Mouse (Mus musculus): ENCODE data around the gene N6amt1.

N6amt1 gene

DNA sequence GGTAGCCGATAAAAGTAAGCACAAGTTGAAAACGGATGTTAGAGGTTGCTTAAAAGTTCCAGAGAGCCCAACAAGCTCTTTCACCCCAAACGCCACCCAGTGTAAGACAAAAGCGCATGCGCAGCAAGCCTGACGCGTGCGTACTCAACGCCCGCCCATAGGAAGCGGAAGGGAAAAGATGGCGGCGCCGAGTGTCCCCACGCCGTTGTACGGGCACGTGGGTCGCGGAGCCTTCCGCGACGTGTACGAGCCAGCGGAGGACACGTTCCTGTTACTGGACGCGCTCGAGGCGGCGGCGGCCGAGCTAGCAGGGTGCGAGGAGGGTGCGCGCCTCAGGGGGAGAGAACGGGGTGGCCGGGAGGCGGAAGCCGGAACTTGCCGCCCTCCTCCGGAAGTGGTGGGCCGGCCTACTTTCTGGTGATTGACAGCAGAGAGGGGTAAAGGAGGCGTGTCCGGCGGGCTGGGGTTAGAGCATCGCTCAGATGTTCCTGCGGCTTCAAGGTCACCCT, at the start of gene N6amt1:
N6amt1 (plus strand) TSS at position 111 of the 509 bp plus-strand sequence.
- DNase-seq (ENCODE audit: extremely low spot score) = peak; percentile 94

DNA sequence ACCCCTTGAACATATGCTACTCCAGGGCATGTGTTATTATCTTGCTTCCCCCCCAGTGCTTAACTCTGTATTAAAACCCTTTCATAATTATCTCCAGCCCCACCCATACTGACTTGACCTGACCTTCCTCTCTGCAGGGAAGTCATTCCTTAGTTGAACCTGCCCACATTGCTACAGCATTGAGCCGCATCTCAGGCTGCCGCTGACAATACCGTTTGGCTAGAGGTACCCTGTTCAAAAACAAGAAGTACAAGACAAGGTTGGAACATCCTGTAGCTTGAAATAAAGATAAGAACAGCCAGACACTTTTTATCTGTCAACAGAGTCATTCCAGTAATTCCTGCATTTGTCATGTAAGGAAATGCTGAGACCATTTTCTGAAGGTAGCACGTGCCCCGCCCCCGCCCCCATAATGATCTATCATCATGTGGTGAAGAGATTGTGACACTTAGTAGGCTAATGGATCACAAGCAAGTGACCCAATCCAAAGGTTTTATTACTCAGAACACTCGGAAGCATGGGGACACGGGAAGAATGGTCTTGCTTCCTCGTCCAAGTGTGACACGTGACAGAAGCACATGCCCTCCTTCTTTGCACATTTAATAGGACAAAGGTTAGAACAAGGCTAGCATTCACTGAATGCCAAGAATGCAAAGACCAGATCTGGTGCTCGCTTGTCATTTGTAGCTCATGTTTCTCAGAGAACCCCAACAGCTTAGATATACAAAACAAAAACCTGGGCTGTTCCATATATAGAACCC, 48.6 kb upstream of the N6amt1 start:
- no peak for DNase-seq (ENCODE audit: extremely low spot score)

DNA sequence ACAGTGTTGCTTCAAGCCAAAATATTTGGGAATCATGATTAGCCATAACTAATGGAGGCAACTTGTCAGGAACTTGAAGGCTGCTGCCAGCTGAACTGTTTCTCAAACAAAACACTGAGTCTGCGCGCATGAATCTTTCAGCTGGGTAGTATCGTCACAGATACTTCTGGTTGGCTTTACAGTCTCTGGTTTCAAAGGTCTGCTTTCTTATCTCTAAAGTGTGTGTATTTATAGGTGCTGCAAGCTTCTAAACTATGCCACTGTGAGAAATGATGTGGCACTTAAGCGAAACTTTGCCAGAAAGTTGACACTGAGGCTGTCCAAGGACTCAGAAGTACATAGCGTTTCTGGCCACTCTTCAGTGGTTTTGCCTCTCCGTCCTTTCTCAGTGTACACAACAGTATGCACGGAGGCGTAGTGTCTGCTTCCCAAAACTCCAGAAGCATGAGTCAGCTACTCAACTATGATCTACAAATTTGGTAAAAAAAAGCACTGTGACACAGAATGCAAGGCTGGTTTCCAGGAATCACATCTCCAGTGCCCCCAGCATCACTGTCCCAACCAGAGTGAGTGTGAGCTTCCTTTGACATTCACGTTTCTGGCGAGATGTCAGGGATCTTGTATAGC, 46.8 kb upstream of the N6amt1 start:
- DNase-seq (ENCODE audit: extremely low spot score) = no peak

GRCm38 (mm10) chr16:87310659-87311058, 43.3 kb upstream of the N6amt1 start:
- no peak for DNase-seq (ENCODE audit: extremely low spot score)

DNA sequence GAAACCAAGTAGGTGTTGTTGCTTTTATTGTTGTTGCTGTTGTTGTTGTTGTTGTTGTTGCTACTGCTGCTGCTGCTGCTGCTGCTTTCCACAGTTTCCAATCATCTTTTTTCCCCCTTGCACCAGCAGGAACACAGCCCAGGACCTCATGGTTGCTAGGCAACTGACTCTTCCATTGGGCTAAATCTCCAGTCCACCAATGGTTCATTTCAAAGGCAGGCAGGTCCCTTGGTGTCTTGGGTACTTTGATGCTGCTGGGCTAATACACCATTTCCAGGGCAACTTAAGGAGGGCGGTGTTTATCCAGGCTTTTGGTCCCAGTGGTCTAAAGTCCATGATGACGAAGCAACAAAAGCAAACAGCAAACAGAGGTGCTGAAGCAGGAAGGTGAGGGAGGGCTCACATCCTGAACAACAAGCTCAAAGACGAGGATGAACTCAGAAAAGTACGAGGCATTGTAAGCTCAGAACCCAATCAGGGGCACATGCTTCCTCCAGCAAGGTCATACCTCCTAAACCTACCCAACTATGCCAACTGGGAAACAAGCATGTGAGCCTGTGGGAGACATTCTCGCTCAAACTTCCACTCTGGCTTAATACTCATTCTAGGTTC, 35.7 kb upstream of the N6amt1 start:
- DNase-seq (ENCODE audit: extremely low spot score) = no peak

DNA sequence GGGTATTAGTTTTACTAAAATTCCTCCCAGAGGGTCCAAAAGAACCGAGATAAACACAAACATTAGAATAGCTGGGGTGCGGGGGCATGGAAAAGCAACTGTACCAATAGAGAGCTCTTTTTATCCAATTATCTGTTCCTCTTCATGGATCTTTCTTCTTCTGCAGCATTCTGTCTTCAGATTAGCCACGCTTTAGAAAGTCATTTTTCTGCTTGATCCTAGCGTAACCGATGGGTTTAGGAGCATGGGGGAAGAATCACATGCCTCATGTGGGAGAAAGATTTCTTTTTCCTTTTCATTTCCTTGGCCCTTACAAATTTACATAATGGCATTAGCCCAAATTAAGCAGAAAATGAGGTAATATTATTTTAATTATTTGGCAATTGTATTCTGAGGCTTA, 35.0 kb upstream of the N6amt1 start:
- no peak for DNase-seq (ENCODE audit: extremely low spot score)

DNA sequence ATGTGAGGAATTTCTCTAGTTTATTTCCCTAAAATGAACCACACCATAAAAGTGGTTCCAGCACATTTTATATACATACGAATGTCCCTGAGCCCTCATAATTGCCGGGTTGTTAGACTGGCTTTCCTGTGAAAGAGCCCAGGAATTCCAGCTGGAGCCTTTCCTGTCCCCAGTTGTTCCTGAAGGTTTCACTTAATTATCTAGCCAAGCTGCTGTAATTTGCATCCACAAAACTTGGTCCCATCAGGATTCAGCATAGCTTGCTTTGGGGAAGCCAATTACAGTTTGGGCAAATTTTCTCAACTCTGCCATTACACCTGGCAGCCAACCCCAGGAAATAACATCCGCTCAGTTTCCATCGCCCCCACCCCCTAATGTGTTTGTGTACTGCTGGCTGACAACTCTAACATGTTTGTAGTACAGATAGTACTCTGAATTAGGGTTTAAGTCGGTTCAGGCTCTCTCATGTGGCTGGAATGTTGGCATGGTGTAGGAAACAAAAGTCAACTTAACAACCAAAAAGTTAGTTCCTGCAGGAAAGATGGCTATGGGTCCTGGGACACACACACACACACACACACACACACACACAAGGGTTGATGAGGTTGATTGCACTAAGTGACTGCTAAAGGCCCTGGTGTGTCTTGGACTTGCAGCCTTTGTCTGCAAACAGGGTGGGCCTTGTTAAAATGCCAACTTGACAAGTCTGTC, 34.3 kb upstream of the N6amt1 start:
- peak; percentile 8 for DNase-seq (ENCODE audit: extremely low spot score)

- DNase-seq (ENCODE audit: extremely low spot score) = no peak
These were observed 33.8 kb upstream of the N6amt1 start for GRCm38 (mm10) chr16:87320252-87320555.

DNA sequence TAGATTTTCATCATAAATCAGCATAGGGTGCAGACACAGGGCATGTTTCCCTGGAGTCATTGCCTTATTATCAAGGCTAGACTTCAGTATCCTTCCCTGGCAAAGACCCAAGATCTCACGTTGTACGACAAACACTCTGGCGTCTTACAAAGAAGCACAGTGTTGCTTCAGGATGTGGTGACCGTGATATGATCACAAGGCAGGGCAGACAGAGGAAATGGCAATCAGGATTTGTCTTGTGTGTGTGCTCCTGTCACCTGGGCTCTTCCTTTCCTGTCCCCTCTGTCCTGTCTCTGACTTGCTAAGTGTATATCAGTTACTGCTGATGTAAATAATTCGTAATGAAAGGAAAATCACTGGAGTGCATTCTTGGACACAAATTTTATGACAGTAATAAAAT, 29.4 kb upstream of the N6amt1 start:
- DNase-seq (ENCODE audit: extremely low spot score) = no peak

GRCm38 (mm10) chr16:87329986-87330385, 24.0 kb upstream of the N6amt1 start:
- DNase-seq (ENCODE audit: extremely low spot score) = no peak

DNA sequence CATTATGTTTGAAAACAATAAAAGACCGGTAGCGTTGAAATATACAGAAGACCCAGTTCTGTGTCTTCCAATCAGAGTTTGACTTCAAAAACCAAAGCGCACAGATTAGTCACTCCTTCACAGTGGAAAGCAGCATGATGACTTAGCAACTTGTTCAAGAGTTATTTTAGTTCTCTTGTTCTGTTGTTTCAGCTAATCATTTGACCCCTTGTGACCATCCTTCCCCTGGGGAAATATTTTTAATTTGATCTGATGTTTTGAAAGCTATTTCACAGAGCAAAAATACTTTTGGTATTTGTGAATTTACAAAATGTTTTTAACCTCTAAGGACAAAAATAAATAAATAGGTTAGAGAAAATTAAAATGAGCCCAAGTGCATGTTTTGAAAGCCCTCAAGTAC, 19.2 kb upstream of the N6amt1 start:
- no peak for DNase-seq (ENCODE audit: extremely low spot score)

- DNase-seq (ENCODE audit: extremely low spot score) = no peak
These were observed 12.9 kb upstream of the N6amt1 start for GRCm38 (mm10) chr16:87341043-87341572.

GRCm38 (mm10) chr16:87348133-87348532, 5.9 kb upstream of the N6amt1 start:
- no peak for DNase-seq (ENCODE audit: extremely low spot score)

DNA sequence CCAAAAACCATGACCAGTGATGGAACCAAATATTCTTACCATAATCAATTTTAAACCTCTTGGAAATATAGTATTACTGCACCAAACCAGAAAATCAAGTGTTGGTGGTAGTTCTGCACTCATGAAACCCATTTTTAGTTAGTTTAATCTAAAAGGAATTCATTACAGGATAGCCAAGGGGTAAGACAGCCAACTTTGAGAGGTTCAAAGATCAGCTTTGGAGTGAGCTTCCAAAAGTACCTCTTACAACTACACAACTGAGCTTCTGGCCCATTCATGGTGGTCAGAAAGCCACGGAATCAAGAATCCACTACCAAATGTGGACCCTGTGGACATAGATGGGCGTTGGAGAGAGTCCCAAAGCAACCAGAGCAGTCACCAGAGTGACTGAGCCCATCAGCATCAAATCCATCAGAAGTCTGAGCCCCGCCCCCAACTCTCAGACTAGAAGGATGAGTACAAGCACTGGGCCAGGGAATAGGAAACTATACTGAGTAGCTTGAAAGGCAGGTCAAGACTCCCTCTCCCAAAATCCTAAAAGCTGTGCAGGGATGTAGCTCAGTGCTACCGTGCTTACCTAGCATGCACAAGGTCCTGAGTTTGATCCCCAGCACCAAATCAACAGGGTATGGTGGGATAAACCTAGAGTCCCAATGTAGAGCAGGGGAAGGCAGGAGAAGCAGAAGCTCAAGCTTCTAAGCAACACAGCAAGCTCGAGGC, 2.4 kb upstream of the N6amt1 start:
- DNase-seq (ENCODE audit: extremely low spot score) = no peak

- DNase-seq (ENCODE audit: extremely low spot score) = no peak
These were observed 380 bp upstream of the N6amt1 start for GRCm38 (mm10) chr16:87353605-87354004.

DNA sequence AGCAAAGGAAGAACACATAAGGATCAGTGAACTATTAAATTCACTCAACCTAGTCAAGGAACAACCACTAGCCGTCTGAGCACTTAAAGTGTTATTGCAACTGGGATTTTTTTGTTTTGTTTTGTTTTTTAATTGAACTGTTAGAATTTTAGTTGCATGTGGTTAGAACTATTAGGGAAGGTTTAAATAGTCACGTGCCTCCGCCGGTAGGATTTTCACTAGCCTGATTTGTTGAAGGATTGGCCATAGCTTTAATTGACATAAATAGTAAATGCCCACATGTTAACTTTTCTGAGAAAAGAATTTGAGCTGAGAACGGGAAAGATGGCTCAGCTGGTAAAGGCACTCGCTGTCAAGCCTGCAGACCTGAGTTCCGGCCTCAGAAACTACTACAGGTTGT, 763 bp downstream of the N6amt1 start:
- DNase-seq (ENCODE audit: extremely low spot score) = no peak

DNA sequence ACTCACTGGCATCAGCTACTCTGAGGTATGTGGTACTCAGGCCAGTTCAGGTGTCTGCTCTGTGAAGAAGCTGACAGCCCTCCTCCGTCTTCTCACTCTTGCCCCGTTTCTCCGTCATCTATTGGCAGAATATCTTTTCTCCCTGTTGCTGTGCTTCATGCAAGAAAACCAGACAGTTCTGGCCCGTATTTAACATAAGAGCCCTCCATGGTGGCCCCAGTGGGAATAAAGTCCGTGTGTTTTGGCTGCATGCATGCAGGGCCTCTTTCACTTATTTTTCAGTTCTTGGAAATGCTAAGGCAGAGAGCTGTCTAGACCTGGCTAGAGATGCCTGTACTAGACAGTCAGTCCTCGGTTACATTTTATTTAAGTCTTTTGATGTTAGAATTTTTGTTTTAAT, 6.1 kb downstream of the N6amt1 start:
- no peak for DNase-seq (ENCODE audit: extremely low spot score)

GRCm38 (mm10) chr16:87364231-87364630, 10.2 kb downstream of the N6amt1 start:
- no peak for DNase-seq (ENCODE audit: extremely low spot score)

DNA sequence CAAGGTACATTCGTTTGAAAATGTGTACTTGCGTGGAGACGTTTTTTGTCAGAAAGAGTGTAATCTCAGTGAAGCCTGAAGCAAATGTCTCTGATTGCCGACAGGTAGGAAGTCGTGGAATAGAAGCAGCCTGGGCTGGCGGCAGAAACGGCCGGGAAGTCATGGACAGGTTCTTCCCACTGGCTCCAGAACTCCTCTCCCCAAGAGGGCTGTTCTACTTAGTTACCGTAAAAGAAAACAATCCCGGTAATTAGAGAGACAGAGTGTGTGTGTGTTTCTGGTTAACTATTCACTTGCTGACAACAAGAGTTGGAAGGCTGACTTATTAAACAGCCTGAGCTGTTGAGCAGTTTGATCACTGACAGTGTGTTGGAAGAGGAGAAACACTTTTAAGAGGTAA, 12.1 kb downstream of the N6amt1 start:
- no peak for DNase-seq (ENCODE audit: extremely low spot score)

- DNase-seq (ENCODE audit: extremely low spot score) = no peak
These were observed 12.5 kb downstream of the N6amt1 start for GRCm38 (mm10) chr16:87366445-87366844.

DNA sequence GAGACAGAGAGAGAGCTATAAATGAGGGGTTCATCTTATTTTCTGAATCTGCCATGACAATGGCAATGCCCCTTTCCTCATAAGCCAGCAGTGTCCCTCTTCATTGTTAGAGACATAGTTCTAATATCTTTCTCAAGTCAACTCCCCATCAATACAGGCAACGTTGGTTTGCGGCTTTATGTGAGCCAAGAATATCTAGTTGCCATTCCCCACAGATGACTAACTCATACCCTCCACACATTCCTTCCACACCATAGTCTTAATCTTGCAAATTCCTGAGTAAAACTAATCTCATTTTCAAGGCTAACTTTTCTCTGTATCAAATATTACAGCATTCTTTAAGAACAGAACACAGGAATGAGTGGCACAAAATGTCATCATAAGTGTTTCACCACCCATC, 29.0 kb downstream of the N6amt1 start:
- DNase-seq (ENCODE audit: extremely low spot score) = no peak

DNA sequence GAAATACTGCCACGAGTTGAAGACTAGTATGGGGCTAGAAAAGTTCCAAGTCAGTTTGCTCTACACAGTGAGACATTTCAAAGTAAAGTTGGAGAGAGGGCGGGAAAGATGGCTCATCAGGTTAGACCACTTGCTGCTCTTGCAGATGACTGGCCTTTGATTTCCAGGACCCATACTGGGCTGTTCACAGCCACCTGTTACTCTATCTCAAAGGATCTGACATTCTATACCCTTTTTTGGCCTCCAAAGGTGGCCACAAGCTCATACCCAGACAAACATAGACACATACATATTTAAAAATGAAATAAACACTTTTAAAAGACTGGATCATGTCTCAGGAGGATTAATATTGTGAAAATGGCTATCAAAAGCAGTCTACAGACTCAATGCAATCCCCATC, 30.4 kb downstream of the N6amt1 start:
- no peak for DNase-seq (ENCODE audit: extremely low spot score)

Data from embryo, embryonic 9.5 days (tissue).